In the genomic region with DNA sequence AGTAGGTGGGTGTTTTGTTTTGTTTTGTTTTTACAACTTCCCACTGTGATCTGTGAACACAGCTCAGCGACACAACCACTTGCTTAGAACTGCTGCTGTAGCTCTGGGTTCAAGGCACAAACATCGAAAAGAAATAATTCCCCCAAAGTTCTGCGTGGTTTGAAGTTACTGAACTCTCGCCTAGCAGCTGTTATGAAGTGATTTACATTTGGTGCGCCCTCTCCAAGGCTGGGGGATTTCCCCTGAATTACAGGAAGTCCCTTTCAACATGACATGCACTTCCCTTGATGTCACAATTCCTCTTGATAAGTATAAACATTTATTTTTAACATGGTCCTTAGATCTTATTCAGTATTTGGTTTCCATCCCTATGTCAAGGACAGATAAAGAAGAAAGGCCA, we compare ENCODE assay signal across 8 mouse cellular contexts.
A peak's percentile ranks its signal among the peaks of the same experiment; 100 is the strongest.
DNase-seq lines count a peak whose midpoint lies in the region; ATAC-seq and TF ChIP-seq lines count a peak whose summit lies in the region.

No protein-coding gene starts in this region.

- H3K4me3 ChIP-seq in lung, adult 2 months (replicated peaks; ENCODE audit: extremely low read depth, low read depth, low read length), result no peak overlapping the region
- H3K4me3 ChIP-seq in heart, embryonic 12.5 days, result no peak overlapping the region
- H3K4me3 ChIP-seq in lung, embryonic 15.5 days, result no peak overlapping the region
- no peak overlapping the region for H3K4me3 ChIP-seq in hindbrain, embryonic 14.5 days (replicated peaks; ENCODE audit: low read length)

- peak overlapping the region; percentile 21; the same call in 1 of the 2 replicates for H3K27ac ChIP-seq in heart, embryonic 12.5 days (ENCODE audit: poor library complexity, severe bottlenecking)
- H3K27ac ChIP-seq in lung, embryonic 15.5 days, result peak overlapping the region; percentile 57
- no peak overlapping the region for H3K27ac ChIP-seq in hindbrain, embryonic 14.5 days

- TF ChIP-seq CTCF in lung, adult 2 months (IDR thresholded peaks at IDR 0.05; ENCODE audit: insufficient read depth, low read length), result no peak

- no peaks in the 10 kb centered on the region for H3K9me3 ChIP-seq in heart, embryonic 12.5 days (replicated peaks)
- H3K9me3 ChIP-seq in lung, embryonic 15.5 days, result no peaks in the 10 kb centered on the region
- no peaks in the 10 kb centered on the region for H3K9me3 ChIP-seq in hindbrain, embryonic 14.5 days (ENCODE audit: control insufficient read depth, low read length)

- H3K36me3 ChIP-seq in heart, embryonic 12.5 days, result no peaks in the 10 kb centered on the region
- no peaks in the 10 kb centered on the region for H3K36me3 ChIP-seq in lung, embryonic 15.5 days
- H3K36me3 ChIP-seq in splenic B cell, adult 2 months (ENCODE audit: control insufficient read depth, insufficient read depth, low read length, poor library complexity, severe bottlenecking), result 0 out of 2 replicates have a peak, but pooled peaks cover 2% of the 10 kb centered on the region
- no peaks in the 10 kb centered on the region for H3K36me3 ChIP-seq in hindbrain, embryonic 14.5 days (replicated peaks; ENCODE audit: control insufficient read depth, insufficient read depth)

- TF ChIP-seq POLR2A in lung, adult 2 months (IDR thresholded peaks at IDR 0.05; ENCODE audit: borderline replicate concordance, extremely low read depth, low read depth, low read length), result no peak

- no peak overlapping the region for H3K4me2 ChIP-seq in heart, embryonic 12.5 days
- H3K4me2 ChIP-seq in lung, embryonic 15.5 days, result no peak overlapping the region
- no peak overlapping the region for H3K4me2 ChIP-seq in hindbrain, embryonic 14.5 days (replicated peaks)

- DNase-seq in lung, adult 18-20 months, result peak; percentile 40 to 41
- no peak for DNase-seq in lung, adult 2 months
- peak; percentile 89 for DNase-seq in splenic B cell, adult 2 months (ENCODE audit: low read depth, low spot score)
- no peak for DNase-seq in layer of hippocampus, postnatal 36 days
- DNase-seq in MN1 (ENCODE audit: low spot score), result no peak
- DNase-seq in hindbrain, embryonic 14.5 days (ENCODE audit: low spot score), result no peak

- peaks cover 4% of the 10 kb centered on the region for H3K4me1 ChIP-seq in lung, adult 2 months (ENCODE audit: control insufficient read depth, insufficient read depth, low read length)
- H3K4me1 ChIP-seq in heart, embryonic 12.5 days (replicated peaks), result peaks cover 4% of the 10 kb centered on the region; the same call in 1 of the 2 replicates
- H3K4me1 ChIP-seq in lung, embryonic 15.5 days, result 0 out of 2 replicates have a peak, but pooled peaks cover 8% of the 10 kb centered on the region
- peaks cover 6% of the 10 kb centered on the region; the same call in 1 of the 2 replicates for H3K4me1 ChIP-seq in hindbrain, embryonic 14.5 days (replicated peaks; ENCODE audit: control insufficient read depth, insufficient read depth, low read length)

- no peaks in the 10 kb centered on the region for H3K27me3 ChIP-seq in heart, embryonic 12.5 days (replicated peaks)
- H3K27me3 ChIP-seq in lung, embryonic 15.5 days, result no peaks in the 10 kb centered on the region
- no peaks in the 10 kb centered on the region for H3K27me3 ChIP-seq in splenic B cell, adult 2 months (ENCODE audit: control insufficient read depth, insufficient read depth, low read length, poor library complexity, severe bottlenecking)
- no peaks in the 10 kb centered on the region for H3K27me3 ChIP-seq in hindbrain, embryonic 14.5 days (ENCODE audit: control insufficient read depth, insufficient read depth, low read length)

- no peak overlapping the region for H3K9ac ChIP-seq in heart, embryonic 12.5 days
- H3K9ac ChIP-seq in lung, embryonic 15.5 days, result no peak overlapping the region
- H3K9ac ChIP-seq in hindbrain, embryonic 14.5 days, result no peak overlapping the region

- no peak for ATAC-seq in heart, embryonic 12.5 days (ENCODE audit: insufficient number of reproducible peaks, low FRiP score)
- peak; percentile 74; the same call in 1 of the 2 replicates for ATAC-seq in lung, embryonic 15.5 days (ENCODE audit: borderline replicate concordance, extremely low read depth, low FRiP score, low TSS enrichment)
- no peak for ATAC-seq in hindbrain, embryonic 14.5 days (ENCODE audit: low FRiP score)

- WGBS in lung, adult 2 months, result 20% methylated on average over 5 of the region's 5 CpGs
- WGBS in heart, embryonic 12.5 days, result 46% methylated on average over 5 of the region's 5 CpGs
- 20% methylated on average over 5 of the region's 5 CpGs for WGBS in lung, embryonic 15.5 days
- 77% methylated on average over 5 of the region's 5 CpGs for WGBS in hindbrain, embryonic 14.5 days

Comparison
In these comparisons a context has a peak if more than half of its experiments do, and no peak if none do; other contexts are left out.
1. DNase-seq: peak in lung, adult 18-20 months (2 of 2) and splenic B cell, adult 2 months (single experiment); none in lung, adult 2 months (single experiment), layer of hippocampus, postnatal 36 days (0 of 2), MN1 (single experiment) and hindbrain, embryonic 14.5 days (single experiment).